Mouse (Mus musculus) spleen, adult 12 weeks (tissue): ENCODE measurements around the gene Ctnna2.

Experiments used
- DNase-seq: peaks from one replicate; pipeline ENCODE4 v3.0.0; 2022; ENCODE audit warnings: low spot score

The Ctnna2 gene

DNA sequence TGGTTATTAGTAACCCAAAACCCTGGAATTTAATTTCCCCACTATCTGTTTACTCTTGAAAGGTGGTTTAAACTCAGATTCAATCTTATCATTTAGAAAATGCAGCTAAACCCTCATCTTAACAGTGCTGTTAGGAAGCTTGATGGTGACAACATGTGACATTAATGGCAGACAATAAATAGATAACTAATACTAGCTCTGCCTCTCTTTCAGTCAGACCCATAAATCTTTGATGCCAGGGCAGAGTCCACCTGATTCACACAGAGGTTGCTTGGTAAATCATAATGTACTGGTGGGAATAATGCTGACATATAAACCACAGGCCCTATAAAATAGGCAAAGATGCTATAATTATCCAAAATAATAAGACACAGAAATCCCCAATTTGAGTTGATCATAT is 398.6 kb downstream of the Ctnna2 start:
- DNase-seq = no peak

DNA sequence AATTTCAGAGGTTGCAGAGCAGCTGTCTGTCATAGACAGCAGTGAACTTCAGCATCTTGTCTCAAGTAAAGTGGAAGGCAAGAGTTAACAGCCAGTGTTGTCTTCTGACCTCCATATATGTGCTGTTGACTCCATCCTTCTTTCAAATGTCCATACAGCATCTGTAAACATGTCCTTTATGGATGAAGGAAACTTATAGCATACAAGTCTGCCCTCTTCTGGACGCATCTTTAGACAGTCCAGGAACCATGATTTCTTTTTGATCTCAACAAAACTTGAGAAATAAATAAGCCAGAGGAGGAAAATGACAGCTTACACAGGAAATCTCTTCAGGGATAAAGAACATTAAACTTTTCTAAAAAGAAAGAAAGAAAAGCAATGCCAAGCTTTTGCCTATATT is 400.9 kb downstream of the Ctnna2 start:
- no peak for DNase-seq

DNA sequence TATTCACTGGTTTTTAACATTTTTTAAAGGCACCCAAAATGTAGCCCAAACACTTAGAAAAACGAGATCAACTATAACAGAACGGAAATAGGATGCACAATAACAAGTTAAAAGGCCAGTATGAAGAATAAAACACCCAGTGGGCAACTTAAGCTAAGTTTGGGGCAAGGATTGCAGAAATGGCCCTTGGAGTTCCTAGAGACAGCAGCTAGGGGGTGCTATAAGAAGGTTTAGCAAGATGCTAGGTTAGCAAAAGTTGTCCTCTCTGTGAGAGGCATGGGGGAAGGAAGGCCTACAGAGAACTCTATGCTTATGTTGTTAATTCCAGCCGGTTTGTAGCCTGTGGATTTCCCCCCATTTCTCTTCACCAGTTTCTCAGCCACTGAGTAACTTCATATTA is 401.9 kb downstream of the Ctnna2 start:
- DNase-seq = no peak

DNA sequence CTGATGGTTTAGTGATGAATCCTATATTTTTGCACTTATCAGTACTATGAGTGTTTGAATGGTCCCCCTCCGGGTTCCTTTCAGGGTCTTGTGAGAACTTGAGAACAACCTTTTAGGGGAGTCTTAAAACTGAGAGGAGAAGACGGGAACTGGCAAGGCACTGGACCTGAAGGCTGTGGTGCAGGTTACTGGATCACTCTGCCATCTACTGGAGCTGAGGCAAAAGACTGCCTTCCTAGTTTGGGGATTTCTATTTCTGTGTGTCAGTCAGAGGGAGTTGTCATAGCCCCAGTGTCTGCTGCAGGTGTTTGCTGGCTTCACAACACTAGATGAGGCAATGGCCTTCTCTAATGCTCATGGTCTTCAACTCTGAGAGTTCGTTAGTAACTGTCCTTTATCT is 406.9 kb downstream of the Ctnna2 start:
- no peak for DNase-seq

DNA sequence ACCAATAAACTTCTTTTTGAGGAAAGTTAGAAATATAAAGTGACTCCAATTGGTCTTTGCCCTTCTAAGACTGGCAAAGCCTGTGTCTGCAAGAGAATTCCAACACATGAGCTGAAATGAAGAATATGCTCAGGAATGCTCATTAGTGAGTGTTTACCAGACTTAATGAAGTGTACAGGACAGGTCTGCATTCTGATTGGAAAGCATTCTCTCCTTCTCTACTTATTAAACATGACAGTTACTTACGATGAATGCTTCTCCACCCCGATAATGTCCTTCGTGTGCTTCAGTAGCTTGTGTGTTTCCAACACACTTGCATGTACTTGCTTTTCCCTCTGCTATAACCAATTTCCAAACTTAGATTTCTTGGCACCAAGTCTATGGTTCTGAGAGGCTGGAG is 409.6 kb downstream of the Ctnna2 start:
- no peak for DNase-seq

DNA sequence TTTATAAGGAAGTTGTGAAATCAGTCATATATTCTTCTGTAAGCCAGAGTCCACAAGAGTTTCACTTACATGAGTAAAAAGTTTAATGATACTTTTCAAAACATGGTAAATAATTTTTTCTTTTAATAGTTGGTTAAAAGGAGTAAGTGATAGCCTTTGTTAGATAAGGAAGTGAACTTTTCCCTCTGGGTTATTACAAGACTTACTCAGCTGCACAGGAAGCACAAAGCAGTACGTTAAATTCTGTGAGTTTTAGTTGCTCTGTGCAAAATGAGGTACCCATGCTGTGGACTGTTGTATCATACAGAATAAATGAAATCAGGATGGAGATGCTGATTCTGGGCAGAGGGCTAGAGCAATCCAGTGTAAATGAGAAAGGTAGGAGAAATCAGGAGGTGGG is 423.3 kb downstream of the Ctnna2 start:
- no peak for DNase-seq

DNA sequence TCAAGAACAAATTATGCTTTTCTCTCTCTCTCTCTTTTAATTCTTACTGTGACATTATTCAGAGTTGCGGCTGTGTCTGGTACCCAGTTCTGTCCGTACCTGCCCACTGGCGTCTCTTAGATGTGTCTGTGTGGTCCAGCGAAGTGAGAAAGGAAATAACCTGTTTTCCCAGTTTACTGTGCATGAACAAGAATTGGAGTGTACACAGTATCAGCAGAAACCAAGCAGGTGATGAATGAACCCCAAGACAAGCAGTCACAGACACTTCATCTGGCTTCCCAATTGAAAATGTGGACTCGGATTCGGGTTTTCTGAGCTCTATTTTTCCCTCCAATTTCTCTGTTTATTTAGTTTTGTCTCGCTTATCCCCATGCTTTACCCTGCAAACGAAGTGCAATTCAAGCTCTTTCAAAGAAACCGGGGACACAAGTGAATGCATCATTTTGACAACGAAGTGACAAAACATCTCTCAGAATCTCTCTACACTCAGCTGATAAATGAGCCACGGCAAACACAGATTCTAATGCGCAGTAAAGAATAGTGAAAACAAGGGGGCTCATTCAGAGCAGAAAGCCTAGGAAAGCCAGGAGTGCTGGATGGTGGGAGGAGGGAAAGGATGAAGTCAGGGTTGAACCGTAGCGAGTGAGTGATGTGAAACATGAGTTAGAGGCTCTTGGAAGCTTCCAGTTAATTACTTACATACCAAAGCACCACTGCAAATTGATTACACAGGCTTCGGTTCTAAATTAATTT is 442.3 kb downstream of the Ctnna2 start:
- DNase-seq = no peak

DNA sequence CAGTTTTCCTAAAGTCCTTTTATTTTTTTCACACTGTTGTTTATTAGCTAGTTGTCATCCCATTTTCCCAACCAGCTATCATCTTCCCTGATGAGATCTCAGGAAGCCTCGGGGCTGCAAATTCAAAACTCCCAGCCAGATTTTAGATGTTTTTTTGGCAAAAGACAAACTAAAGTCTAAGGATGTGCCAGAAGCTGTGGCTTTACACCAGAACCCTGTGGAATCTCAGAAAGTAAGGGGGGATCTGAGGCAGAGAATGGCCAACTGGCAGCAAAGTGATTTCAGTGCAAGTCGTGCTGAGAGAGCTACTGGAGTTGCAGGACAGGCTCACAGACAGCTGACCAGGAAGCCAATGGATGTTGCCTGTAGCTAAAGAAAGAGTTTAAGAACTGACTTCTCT is 451.9 kb downstream of the Ctnna2 start:
- DNase-seq = no peak

DNA sequence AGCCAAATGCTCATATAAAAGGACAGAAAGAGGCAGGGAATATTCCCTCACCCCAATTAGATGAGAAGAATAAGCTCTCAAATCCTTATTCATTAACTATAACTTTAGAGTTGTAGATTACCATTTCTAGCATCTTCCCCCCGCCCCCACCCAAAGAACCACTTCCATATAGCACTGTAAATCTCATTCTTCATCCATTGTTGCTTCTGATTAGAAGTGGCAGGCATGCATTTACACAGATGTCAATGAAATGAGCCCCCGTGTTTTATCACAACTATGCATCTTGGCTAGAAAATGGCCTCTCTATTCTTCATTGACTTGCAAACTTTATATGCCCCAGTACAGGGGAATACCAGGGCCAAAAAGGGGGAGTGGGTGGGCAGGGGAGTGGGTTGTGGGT is 457.7 kb downstream of the Ctnna2 start:
- DNase-seq = no peak

DNA sequence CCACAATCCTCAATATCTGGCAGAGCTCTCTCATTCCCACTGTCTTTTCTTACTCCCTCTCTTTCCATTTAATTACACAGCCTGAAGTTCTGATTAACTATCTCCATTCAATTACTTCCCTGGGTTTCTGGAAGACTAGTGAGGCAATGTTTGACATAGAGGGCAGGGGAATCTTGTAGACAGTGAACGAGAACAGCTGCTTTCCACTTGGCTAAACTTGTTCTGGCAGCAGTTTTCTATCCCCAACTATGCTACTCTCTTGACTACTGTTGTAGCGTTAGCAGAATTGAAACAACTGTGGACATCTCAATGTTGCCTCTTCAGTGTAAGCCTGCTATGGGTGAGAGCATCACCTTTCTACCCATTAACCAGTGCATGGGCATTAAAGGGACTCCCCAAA is 463.0 kb downstream of the Ctnna2 start:
- DNase-seq = no peak

DNA sequence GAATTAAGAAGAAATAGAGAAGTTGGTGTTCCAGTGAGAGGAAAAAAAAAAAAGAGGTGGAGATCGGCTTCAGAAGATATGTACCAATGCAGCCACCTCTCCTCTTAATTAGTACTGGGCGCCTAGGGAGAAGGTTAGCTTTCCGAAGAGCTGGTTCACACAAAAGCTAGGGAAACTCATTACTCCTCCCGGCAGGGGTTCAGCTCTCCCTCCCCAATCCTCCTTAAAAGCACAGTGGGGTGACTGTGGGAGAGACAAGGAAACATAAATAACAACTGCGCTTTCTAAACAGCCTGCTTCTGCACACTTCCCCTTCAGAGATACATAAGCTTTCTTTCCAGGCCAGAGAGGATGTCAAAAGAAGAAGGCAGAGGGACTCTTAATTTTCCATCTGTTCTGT is 467.7 kb downstream of the Ctnna2 start:
- no peak for DNase-seq

DNA sequence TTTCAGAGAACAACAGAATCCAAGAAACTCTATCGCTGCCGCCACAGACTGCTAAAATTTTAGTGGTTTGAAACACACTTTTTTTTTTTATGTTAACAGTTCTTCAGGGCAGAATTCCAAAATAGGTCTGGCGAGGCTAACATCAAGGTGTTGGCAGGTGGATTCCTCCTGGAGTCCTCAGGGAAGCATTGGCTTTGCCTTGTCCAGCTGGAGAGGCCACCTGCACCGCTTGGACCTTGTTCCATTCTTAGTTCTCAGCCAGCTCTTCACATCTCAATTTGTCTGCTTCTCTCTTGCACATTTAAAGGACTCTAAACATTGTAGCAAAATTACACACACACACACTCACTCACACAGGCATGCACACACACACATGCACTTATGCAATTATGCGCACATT is 487.8 kb downstream of the Ctnna2 start:
- no peak for DNase-seq

DNA sequence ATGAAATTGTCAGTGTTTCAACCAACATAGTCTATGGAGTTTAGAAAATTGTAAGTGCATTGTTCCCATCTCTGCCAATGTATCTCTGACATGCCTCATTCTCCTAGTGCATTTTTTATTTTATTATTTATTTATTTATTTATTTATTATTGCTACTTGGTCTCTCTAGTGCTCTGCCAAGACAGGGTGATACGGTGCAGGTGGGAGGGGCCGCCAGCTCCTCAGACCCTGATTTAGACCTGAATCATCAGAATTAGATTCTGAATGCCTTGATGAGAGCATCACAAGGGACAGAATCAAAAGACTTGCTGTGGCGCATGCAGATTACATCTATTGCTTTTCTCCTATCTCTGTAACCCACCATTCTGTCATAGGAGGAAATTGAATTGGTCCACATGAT is 492.8 kb downstream of the Ctnna2 start:
- DNase-seq = no peak

DNA sequence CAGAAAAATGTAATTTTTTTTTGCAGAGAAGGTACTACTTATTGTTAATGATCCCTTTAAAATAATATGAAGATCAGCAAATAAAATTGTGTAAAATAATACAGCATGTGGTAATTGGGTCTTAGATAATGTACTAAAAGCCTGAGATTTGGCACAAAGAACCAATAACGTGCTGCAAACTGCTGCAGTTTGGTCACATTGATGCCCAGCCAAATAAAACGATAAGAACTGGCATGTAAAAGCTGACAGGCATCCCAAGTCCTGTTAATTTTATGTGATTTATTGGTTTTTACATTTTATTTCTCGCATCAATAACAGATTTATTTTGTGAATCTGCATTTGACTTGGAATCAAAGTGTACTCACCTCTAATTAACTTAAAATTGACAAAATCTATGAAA is 497.4 kb downstream of the Ctnna2 start:
- DNase-seq = no peak

DNA sequence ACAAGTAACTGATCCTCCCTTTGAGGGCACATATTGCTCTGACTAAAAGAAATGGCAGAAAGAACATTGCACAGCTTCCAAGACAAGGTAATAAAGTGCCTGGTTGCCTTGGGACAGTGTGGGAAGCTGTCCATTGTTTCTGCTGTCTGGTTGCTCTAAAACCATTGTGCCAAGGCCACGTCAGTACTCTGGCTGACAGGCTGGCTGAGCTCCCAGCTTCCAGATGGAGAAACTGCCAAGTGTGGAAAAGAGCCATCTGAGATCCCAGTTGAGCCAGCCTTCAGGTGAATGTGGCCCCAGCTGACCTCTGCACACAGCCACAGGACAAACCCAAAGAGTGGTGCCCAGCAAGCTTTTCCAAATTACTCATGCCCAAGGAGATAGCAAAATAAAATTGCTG is 504.1 kb downstream of the Ctnna2 start:
- no peak for DNase-seq

DNA sequence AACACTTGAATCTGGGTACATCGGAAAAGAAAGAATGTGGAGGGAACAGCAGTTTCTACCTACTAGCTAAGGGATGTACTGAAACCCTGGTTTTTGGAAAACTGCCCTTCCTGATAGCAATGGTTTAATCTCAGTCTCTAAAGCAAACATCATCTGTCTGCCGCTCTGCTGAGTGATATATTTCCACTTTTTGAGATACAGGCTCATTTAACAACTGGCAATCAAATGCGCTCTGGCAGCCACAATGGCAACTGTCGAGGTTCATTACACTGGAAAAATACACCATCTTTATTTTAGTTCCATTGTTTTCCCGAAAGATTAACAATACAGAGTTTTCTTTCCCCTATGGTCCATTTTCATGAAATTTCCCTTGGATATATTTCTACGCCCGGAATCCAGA is 506.2 kb downstream of the Ctnna2 start:
- no peak for DNase-seq

DNA sequence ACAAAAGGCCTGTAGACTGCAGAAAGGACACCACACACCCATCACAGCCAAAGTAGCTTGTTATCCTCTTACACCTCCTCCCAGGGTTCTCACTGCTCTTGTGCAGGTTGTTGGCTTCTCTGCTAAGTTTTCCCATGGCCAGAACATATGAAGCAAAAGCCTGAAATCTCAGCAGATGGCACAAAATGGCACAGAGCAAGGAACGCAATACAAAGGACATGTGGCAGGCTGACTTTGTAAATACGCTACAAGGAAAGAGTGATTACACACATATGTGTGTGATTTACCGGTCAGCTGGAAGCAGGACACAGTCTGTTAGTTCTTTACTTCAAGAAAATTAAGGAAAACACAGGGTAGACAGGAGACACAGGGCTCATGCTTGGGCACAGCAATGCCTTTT is 511.4 kb downstream of the Ctnna2 start:
- DNase-seq = no peak

DNA sequence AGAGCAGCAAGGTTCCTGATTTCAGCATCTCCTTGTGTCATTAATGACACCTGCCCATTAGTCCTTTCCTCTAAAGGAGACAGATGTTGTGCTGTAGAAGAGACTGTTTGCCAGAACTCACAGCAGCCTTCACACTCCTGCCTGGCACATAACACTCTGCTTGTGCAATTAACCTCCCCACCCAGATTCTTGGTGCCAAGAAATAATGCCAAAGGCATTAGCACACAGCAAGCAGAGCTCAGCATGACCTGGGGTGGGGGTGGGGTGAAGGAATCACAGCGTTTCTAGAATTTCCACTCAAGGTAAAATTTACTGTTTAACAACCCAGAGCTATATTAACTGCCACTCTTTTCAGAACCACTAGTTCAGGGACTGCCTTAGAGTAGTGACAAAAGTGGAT is 516.8 kb downstream of the Ctnna2 start:
- no peak for DNase-seq

DNA sequence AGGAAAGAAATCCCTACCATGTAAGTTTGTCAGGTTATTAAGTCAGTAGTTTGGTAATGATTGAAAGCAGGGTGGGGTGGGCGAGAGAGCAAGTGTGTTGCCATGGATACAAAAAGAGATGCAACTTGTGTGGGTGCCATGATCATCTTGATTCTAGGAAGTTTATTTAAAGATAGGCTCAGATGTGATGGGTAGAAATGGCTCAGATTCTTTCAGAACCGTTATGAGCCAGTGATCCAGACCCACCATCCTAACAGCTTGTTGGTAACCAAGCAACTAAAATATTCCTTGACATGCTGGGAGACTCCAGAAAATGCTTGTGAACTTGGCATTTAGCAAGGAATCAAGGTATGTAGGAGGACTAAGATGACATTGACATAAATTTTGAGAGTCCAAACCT is 521.6 kb downstream of the Ctnna2 start:
- no peak for DNase-seq

DNA sequence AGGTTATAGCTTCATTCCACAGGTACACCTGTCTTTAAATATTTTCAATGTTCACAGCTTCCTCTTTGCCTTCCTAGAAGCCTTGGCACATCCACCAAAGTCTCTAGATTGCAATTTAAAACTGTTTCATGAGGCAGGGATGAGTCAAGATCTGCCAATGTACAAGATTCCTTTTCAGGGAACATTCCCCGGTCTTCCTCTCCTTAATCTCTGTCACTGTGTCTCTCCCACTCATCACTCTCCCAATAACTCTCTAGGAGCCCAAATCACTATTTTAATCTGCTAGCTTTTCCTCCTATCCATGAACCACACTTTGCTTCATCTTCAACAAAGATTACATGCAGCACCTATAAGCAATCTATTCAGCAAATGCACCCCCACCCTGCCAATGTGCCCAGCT is 532.6 kb downstream of the Ctnna2 start:
- DNase-seq = no peak

DNA sequence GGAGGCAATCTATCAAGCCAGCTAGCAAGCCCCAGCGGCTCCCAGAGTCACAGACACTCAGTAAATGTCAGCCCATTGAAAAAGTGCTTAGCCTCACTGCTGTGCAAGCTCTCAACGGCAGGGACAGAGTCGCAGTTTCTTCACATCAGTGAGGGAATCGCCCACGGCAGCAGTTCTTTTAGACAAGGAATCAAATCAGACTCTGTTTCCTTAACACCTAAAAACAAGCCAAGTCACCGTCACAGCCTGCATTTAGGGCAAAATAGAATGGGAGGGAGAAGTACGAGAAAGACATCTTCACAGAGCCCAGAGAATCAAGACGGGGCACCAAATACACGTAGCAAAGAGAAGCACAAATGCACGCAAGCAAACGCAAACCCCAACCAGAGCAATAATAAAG is 535.6 kb downstream of the Ctnna2 start:
- no peak for DNase-seq

DNA sequence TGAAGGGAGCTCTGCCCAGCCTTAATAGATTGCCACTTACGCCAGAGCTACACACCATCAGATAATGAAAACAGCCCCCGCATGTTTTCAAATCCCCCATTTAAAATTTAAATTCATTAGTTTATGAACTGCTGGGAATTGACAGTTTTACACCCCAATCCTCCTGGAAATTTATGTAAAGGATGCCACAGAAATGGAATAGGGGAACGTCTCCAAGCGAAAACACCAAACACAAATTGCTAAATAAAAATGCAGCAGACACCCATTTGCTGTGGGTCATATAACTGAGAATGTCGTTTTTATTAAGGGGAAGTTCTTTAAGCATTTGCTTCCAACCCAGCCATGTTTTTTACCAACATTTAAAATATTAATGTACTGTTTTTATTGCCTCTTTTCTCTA is 538.4 kb downstream of the Ctnna2 start:
- DNase-seq = no peak

DNA sequence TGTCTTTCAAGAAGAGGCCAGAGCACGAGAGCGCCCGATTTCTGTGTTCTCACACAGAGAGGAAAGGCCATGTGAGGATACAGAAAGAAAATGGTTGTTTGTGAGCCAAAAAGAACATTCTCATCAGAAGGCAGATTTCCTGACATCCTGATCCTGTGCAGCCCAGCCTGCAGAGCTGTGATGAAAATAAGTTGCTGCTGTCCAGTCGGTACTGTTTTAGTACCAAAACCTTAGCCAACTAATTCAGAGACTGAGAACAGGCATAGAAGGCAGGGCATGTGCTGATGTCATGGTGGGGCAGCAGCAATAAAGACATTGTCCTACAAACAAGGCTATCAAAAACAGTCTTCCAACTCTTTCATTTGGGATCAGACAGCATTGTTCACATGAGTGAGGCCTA is 549.1 kb downstream of the Ctnna2 start:
- DNase-seq = no peak

DNA sequence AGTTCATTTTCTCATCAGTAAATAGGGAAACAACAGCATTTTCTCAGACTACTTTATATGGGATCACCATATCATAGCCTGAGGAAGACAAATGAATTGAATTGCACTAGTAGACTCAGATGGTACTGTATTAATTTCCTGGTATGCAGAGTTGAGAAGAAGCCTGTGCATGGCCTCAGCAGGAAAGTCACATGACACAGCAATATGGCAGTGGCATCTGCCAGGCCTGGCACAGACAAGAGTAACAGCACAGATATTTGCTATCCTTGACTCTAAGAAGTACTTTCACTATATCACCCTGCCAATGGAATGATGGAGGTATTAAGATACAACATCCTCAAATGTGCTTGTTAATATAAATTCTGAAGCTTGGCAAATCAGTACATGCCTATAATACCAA is 553.8 kb downstream of the Ctnna2 start:
- no peak for DNase-seq

DNA sequence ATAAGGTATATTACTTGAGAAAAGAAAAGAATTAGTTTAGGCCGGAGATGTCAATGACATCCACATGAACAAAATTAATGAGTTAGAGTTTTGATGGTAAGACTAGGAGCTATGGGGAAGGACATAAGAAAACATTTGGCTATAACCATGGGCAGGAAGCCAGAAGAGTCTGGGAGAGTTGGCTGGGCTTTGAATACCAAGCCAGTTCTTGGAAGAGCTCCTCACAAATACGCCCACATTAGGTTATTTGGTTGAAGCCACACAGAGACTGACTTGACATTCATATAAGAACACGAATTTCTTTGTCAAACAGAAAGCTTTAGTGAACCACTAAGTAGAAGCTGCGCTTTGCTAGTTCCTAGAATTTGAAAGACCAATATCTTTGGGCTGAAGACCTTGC is 554.7 kb downstream of the Ctnna2 start:
- DNase-seq = no peak
